Mouse (Mus musculus) G1E (cell line): ENCODE measurements around the gene S100a3. TPM values are rescaled to one million over a fixed set of nuclear protein-coding genes. Genes with fewer than 3 reads are reported as not detected.
A peak's percentile ranks its signal among the peaks of the same experiment; 100 is the strongest.

Experiments
- ATAC-seq: 2 replicates; pipeline ENCODE4 v1.8.0; 2016; ENCODE audit warnings: mild to moderate bottlenecking; ENCODE audit not compliant: insufficient number of reproducible peaks, poor library complexity, low FRiP score, severe bottlenecking; ENCODE audit errors: extremely low read depth
- DNase-seq: peaks from one replicate; pipeline ENCODE4 v3.0.0; 2012; ENCODE audit warnings: low spot score
- H3K27me3 ChIP-seq: 2 replicates; pipeline ENCODE4 v1.6.1; 2012; ENCODE audit warnings: mild to moderate bottlenecking, low read length, inconsistent platforms; ENCODE audit not compliant: insufficient read depth
- H3K36me3 ChIP-seq: replicated peaks from 2 replicates; pipeline ENCODE3; 2012; ENCODE audit warnings: mild to moderate bottlenecking, inconsistent platforms
- H3K4me1 ChIP-seq: 2 replicates; pipeline ENCODE4 v1.6.1; 2012; ENCODE audit warnings: low read depth, low read length, inconsistent platforms, mixed read lengths; ENCODE audit not compliant: insufficient read depth
- H3K4me3 ChIP-seq: 2 replicates; pipeline ENCODE4 v1.5.1; 2012; ENCODE audit warnings: low read depth, mild to moderate bottlenecking, inconsistent platforms, low read length, moderate library complexity, mixed read lengths
- H3K9me3 ChIP-seq: replicated peaks from 2 replicates; pipeline ENCODE4 v1.6.1; 2012; ENCODE audit warnings: inconsistent platforms
- CTCF ChIP-seq: IDR thresholded peaks from 2 replicates; pipeline ENCODE4 v1.5.1; 2012; ENCODE audit warnings: low read depth, low read length, inconsistent platforms, mixed read lengths
- GATA1 ChIP-seq: IDR thresholded peaks from 2 replicates; pipeline ENCODE4 v1.6.1; 2012; ENCODE audit warnings: borderline replicate concordance, low read length, inconsistent platforms, mixed read lengths
- GATA2 ChIP-seq: IDR thresholded peaks from 2 replicates; pipeline ENCODE4 v1.6.1; 2012; ENCODE audit warnings: low read depth, low read length, inconsistent platforms, borderline replicate concordance
- POLR2AphosphoS5 ChIP-seq: IDR thresholded peaks from 2 replicates; pipeline ENCODE4 v1.6.1; 2012; ENCODE audit warnings: low read depth, low read length, inconsistent platforms; ENCODE audit not compliant: insufficient replicate concordance
- TAL1 ChIP-seq: conservative IDR thresholded peaks from 2 replicates; pipeline ENCODE4 v1.6.1; 2012; ENCODE audit warnings: low read depth, low read length, inconsistent platforms, mixed read lengths
- polyA plus RNA-seq: library from polyadenylated mRNA; stranded (reverse); fragments of >175 nt; gene quantifications from 2 replicates; pipeline ENCODE4 v1.2.3, GENCODE M21; 2012
- total RNA-seq, 2 experiments: library from RNA; stranded (forward) in 1 of 2; stranded (reverse) in 1 of 2; fragments of 200-1000 nt in 1 of 2; fragments of >200 nt in 1 of 2; fragmentation: Nextera tagmentation in 1 of 2; gene quantifications; 2 replicates each; pipeline ENCODE4 v1.2.3; 2014 to 2017

Gene S100a3
- total and polyA plus RNA-seq, 3 experiments = 0.22 TPM; not detected in 2

DNA sequence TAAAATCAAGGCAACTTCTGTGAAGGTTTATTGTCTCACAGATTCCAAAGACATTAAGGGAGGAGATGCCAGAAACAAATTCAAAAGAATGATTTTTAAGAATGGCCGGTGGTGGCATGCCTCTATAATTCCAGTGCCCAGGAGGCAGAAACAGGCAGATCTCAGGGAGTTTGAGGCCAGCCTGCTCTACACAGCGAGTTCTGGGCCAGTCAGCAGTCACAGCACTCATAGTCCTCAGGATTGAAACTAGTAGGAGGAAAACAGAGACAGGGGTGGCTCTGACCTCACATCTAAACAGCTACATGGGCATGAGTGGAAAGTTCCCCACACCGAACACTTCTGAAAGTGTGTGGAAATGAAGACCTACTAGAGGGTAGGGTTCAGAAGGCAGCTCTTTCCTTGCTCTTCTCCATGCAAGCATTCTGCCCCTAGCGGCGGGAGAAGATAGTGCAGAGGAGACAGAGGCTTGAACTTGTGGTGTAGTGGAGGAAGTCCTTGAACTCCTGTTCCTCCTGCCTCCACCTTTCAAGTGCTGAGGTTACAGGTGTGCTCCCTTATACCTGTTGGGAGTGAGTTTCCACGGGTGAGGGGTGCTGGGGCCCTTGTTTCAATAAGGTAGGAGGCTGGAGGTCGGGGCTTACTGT lies 79.3 kb downstream of the S100a3 start:
- ATAC-seq (peak; percentile 28; the same call in 1 of the 2 replicates), DNase-seq (no peak)
- no peaks in the 10 kb centered on the region for H3K9me3 ChIP-seq
- peaks cover 3% of the 10 kb centered on the region; the same call in 1 of the 2 replicates for H3K27me3 ChIP-seq
- TF ChIP-seq CTCF (peak; percentile 84), GATA2 (no peak), POLR2AphosphoS5 (no peak)
- no peak overlapping the region for H3K4me3 ChIP-seq
- no peaks in the 10 kb centered on the region for H3K4me1 ChIP-seq
- no peaks in the 10 kb centered on the region for H3K36me3 ChIP-seq

- H3K9me3 ChIP-seq = no peaks in the 10 kb centered on the region
- no peaks in the 10 kb centered on the region for H3K4me1 ChIP-seq
- no peak overlapping the region for H3K4me3 ChIP-seq
- no peak for DNase-seq
- H3K36me3 ChIP-seq = no peaks in the 10 kb centered on the region
- ATAC-seq = no peak
- TF ChIP-seq GATA2 (no peak), CTCF (no peak), GATA1 (no peak), TAL1 (no peak), POLR2AphosphoS5 (no peak)
- peaks cover 3% of the 10 kb centered on the region; the same call in 1 of the 2 replicates for H3K27me3 ChIP-seq
Observed at GRCm38 (mm10) chr3:90640981-90641380, 80.6 kb downstream of the S100a3 start.

GRCm38 (mm10) chr3:90644220-90644619 lies 83.8 kb downstream of the S100a3 start:
- DNase-seq (no peak), ATAC-seq (no peak)
- TF ChIP-seq GATA1 (no peak), CTCF (0 out of 2 replicates have a peak, but pooled peaks have one; percentile 23)
- no peaks in the 10 kb centered on the region for H3K36me3 ChIP-seq
- 0 out of 2 replicates have a peak, but pooled peaks cover 2% of the 10 kb centered on the region for H3K27me3 ChIP-seq
- H3K4me3 ChIP-seq = no peak overlapping the region
- no peaks in the 10 kb centered on the region for H3K9me3 ChIP-seq
- no peaks in the 10 kb centered on the region for H3K4me1 ChIP-seq

- H3K4me3 ChIP-seq = no peak overlapping the region
- no peaks in the 10 kb centered on the region for H3K4me1 ChIP-seq
- DNase-seq (no peak), ATAC-seq (no peak)
- H3K9me3 ChIP-seq = no peaks in the 10 kb centered on the region
- TF ChIP-seq TAL1 (no peak), GATA2 (no peak), GATA1 (no peak), CTCF (no peak), POLR2AphosphoS5 (no peak)
- H3K36me3 ChIP-seq = no peaks in the 10 kb centered on the region
- 0 out of 2 replicates have a peak, but pooled peaks cover 2% of the 10 kb centered on the region for H3K27me3 ChIP-seq
Observed at GRCm38 (mm10) chr3:90647291-90647690, 86.9 kb downstream of the S100a3 start.

- ATAC-seq = no peak
- Histone ChIP-seq H3K36me3 (no peaks in the 10 kb centered on the region), H3K4me3 (no peak overlapping the region), H3K27me3 (0 out of 2 replicates have a peak, but pooled peaks cover 2% of the 10 kb centered on the region), H3K4me1 (no peaks in the 10 kb centered on the region), H3K9me3 (no peaks in the 10 kb centered on the region)
- TF ChIP-seq TAL1 = no peak
- TF ChIP-seq CTCF = no peak
- no peak for TF ChIP-seq GATA1
- TF ChIP-seq GATA2 = no peak
- no peak for TF ChIP-seq POLR2AphosphoS5
- no peak for DNase-seq
Observed at GRCm38 (mm10) chr3:90648981-90649380, 88.6 kb downstream of the S100a3 start.

GRCm38 (mm10) chr3:90649832-90650231 lies 89.5 kb downstream of the S100a3 start:
- no peak for TF ChIP-seq POLR2AphosphoS5
- TF ChIP-seq GATA2 = no peak
- no peak for TF ChIP-seq CTCF
- TF ChIP-seq GATA1 = no peak
- no peak for TF ChIP-seq TAL1
- 0 out of 2 replicates have a peak, but pooled peaks cover 2% of the 10 kb centered on the region for H3K27me3 ChIP-seq
- no peaks in the 10 kb centered on the region for H3K4me1 ChIP-seq
- no peak overlapping the region for H3K4me3 ChIP-seq
- H3K9me3 ChIP-seq = no peaks in the 10 kb centered on the region
- DNase-seq (no peak), ATAC-seq (no peak)
- H3K36me3 ChIP-seq = no peaks in the 10 kb centered on the region

Other genes starting within 250 kb of the S100a3 start
- 0.73 and 1.3 TPM in 2 replicates for gene Slc27a3, start 170.6 kb upstream of the S100a3 start, total RNA-seq (2014; fragmentation: Nextera tagmentation)
- gene Slc27a3, start 170.6 kb upstream of the S100a3 start, total RNA-seq (2017) = 2.7 and 2.9 TPM in 2 replicates
- 2.9 and 3.0 TPM in 2 replicates for gene Slc27a3, start 170.6 kb upstream of the S100a3 start, polyA plus RNA-seq
- 36.7 and 47.0 TPM in 2 replicates for gene Ints3, start 127.0 kb upstream of the S100a3 start, total RNA-seq (2014; fragmentation: Nextera tagmentation)
- gene Ints3, start 127.0 kb upstream of the S100a3 start, total RNA-seq (2017) = 32.5 and 36.2 TPM in 2 replicates
- gene Ints3, start 127.0 kb upstream of the S100a3 start, polyA plus RNA-seq = 28.2 and 30.8 TPM in 2 replicates
- not detected in 2 replicates for gene Npr1, start 94.7 kb upstream of the S100a3 start, total RNA-seq (2014; fragmentation: Nextera tagmentation)
- gene Npr1, start 94.7 kb upstream of the S100a3 start, total RNA-seq (2017) = not detected in 2 replicates
- gene Npr1, start 94.7 kb upstream of the S100a3 start, polyA plus RNA-seq = not detected in 2 replicates
- 92.4 and 100 TPM in 2 replicates for gene Ilf2, start 84.5 kb upstream of the S100a3 start, total RNA-seq (2014; fragmentation: Nextera tagmentation)
- gene Ilf2, start 84.5 kb upstream of the S100a3 start, total RNA-seq (2017) = 168 and 181 TPM in 2 replicates
- gene Ilf2, start 84.5 kb upstream of the S100a3 start, polyA plus RNA-seq = 15.4 and 21.3 TPM in 2 replicates
- gene Snapin, start 69.5 kb upstream of the S100a3 start, total RNA-seq (2014; fragmentation: Nextera tagmentation) = 58.0 and 61.9 TPM in 2 replicates
- 42.5 and 46.2 TPM in 2 replicates for gene Snapin, start 69.5 kb upstream of the S100a3 start, total RNA-seq (2017)
- gene Snapin, start 69.5 kb upstream of the S100a3 start, polyA plus RNA-seq = 3.4 and 3.5 TPM in 2 replicates
- 78.6 and 89.8 TPM in 2 replicates for gene Chtop, start 51.1 kb upstream of the S100a3 start, total RNA-seq (2014; fragmentation: Nextera tagmentation)
- 133 and 135 TPM in 2 replicates for gene Chtop, start 51.1 kb upstream of the S100a3 start, total RNA-seq (2017)
- gene Chtop, start 51.1 kb upstream of the S100a3 start, polyA plus RNA-seq = 97.0 and 110 TPM in 2 replicates
- gene S100a1, start 46.2 kb upstream of the S100a3 start, total RNA-seq (2014; fragmentation: Nextera tagmentation) = 26.6 and 38.4 TPM in 2 replicates
- gene S100a1, start 46.2 kb upstream of the S100a3 start, total RNA-seq (2017) = 40.8 and 42.9 TPM in 2 replicates
- gene S100a1, start 46.2 kb upstream of the S100a3 start, polyA plus RNA-seq = 2.6 and 5.1 TPM in 2 replicates
- gene S100a13, start 46.1 kb upstream of the S100a3 start, total RNA-seq (2014; fragmentation: Nextera tagmentation) = 22.9 and 25.3 TPM in 2 replicates
- gene S100a13, start 46.1 kb upstream of the S100a3 start, total RNA-seq (2017) = 67.3 and 70.2 TPM in 2 replicates
- 1.8 and 2.4 TPM in 2 replicates for gene S100a13, start 46.1 kb upstream of the S100a3 start, polyA plus RNA-seq
- not detected in 2 replicates for gene S100a14, start 33.7 kb upstream of the S100a3 start, total RNA-seq (2014; fragmentation: Nextera tagmentation)
- gene S100a14, start 33.7 kb upstream of the S100a3 start, total RNA-seq (2017) = 0.12 TPM in 1 of 2 replicates, not detected in the other
- gene S100a14, start 33.7 kb upstream of the S100a3 start, polyA plus RNA-seq = not detected in 2 replicates
- gene S100a16, start 23.3 kb upstream of the S100a3 start, total RNA-seq (2014; fragmentation: Nextera tagmentation) = not detected in 2 replicates
- gene S100a16, start 23.3 kb upstream of the S100a3 start, total RNA-seq (2017) = not detected in 2 replicates
- not detected in 2 replicates for gene S100a16, start 23.3 kb upstream of the S100a3 start, polyA plus RNA-seq
- not detected in 2 replicates for gene S100a2, start 29.7 kb downstream of the S100a3 start, total RNA-seq (2014; fragmentation: Nextera tagmentation)
- gene S100a2, start 29.7 kb downstream of the S100a3 start, total RNA-seq (2017) = not detected in 2 replicates
- not detected in 2 replicates for gene S100a2, start 29.7 kb downstream of the S100a3 start, polyA plus RNA-seq
- not detected in 2 replicates for gene Gm42674, start 41.3 kb downstream of the S100a3 start, total RNA-seq (2014; fragmentation: Nextera tagmentation)
- gene Gm42674, start 41.3 kb downstream of the S100a3 start, total RNA-seq (2017) = not detected in 2 replicates
- not detected in 2 replicates for gene Gm42674, start 41.3 kb downstream of the S100a3 start, polyA plus RNA-seq
- gene S100a4, start 43.2 kb downstream of the S100a3 start, total RNA-seq (2014; fragmentation: Nextera tagmentation) = not detected in 2 replicates
- 0.64 TPM in 1 of 2 replicates, not detected in the other for gene S100a4, start 43.2 kb downstream of the S100a3 start, total RNA-seq (2017)
- gene S100a4, start 43.2 kb downstream of the S100a3 start, polyA plus RNA-seq = not detected in 2 replicates
- gene S100a5, start 47.9 kb downstream of the S100a3 start, total RNA-seq (2014; fragmentation: Nextera tagmentation) = not detected in 2 replicates
- not detected in 2 replicates for gene S100a5, start 47.9 kb downstream of the S100a3 start, total RNA-seq (2017)
- not detected in 2 replicates for gene S100a5, start 47.9 kb downstream of the S100a3 start, polyA plus RNA-seq
- gene S100a6, start 52.3 kb downstream of the S100a3 start, total RNA-seq (2014; fragmentation: Nextera tagmentation) = not detected in 2 replicates
- 0.35 TPM in 1 of 2 replicates, not detected in the other for gene S100a6, start 52.3 kb downstream of the S100a3 start, total RNA-seq (2017)
- not detected in 2 replicates for gene S100a6, start 52.3 kb downstream of the S100a3 start, polyA plus RNA-seq
- gene S100a7a, start 93.4 kb downstream of the S100a3 start, total RNA-seq (2014; fragmentation: Nextera tagmentation) = not detected in 2 replicates
- not detected in 2 replicates for gene S100a7a, start 93.4 kb downstream of the S100a3 start, total RNA-seq (2017)
- not detected in 2 replicates for gene S100a7a, start 93.4 kb downstream of the S100a3 start, polyA plus RNA-seq
- gene S100a8, start 108.4 kb downstream of the S100a3 start, total RNA-seq (2014; fragmentation: Nextera tagmentation) = 2.4 TPM in 1 of 2 replicates, not detected in the other
- gene S100a8, start 108.4 kb downstream of the S100a3 start, total RNA-seq (2017) = not detected in 2 replicates
- not detected in 2 replicates for gene S100a8, start 108.4 kb downstream of the S100a3 start, polyA plus RNA-seq
- not detected in 2 replicates for gene S100a9, start 135.1 kb downstream of the S100a3 start, total RNA-seq (2014; fragmentation: Nextera tagmentation)
- gene S100a9, start 135.1 kb downstream of the S100a3 start, total RNA-seq (2017) = 0.41 TPM in 1 of 2 replicates, not detected in the other
- 0.20 TPM in 1 of 2 replicates, not detected in the other for gene S100a9, start 135.1 kb downstream of the S100a3 start, polyA plus RNA-seq
- gene Pglyrp4, start 166.3 kb downstream of the S100a3 start, total RNA-seq (2014; fragmentation: Nextera tagmentation) = not detected in 2 replicates
- 0.12 TPM in 1 of 2 replicates, not detected in the other for gene Pglyrp4, start 166.3 kb downstream of the S100a3 start, total RNA-seq (2017)
- gene Pglyrp4, start 166.3 kb downstream of the S100a3 start, polyA plus RNA-seq = not detected in 2 replicates
- gene Gm5849, start 217.3 kb downstream of the S100a3 start, total RNA-seq (2014; fragmentation: Nextera tagmentation) = not detected in 2 replicates
- gene Gm5849, start 217.3 kb downstream of the S100a3 start, total RNA-seq (2017) = not detected in 2 replicates
- gene Gm5849, start 217.3 kb downstream of the S100a3 start, polyA plus RNA-seq = not detected in 2 replicates